ENCODE assay signal across 8 mouse cellular contexts in genomic region chr7:45234333-45234841, GRCm38 (mm10). TPM values are rescaled to one million over a fixed set of nuclear protein-coding genes. Genes with fewer than 3 reads are reported as not detected.
A peak's percentile ranks its signal among the peaks of the same experiment; 100 is the strongest.
DNase-seq lines count a peak whose midpoint lies in the region; ATAC-seq and TF ChIP-seq lines count a peak whose summit lies in the region.

No protein-coding gene starts in this region.

- H3K36me3 ChIP-seq in heart, embryonic 13.5 days = peaks cover 42% of the 10 kb centered on the region
- H3K36me3 ChIP-seq in hindbrain, embryonic 14.5 days (replicated peaks; ENCODE audit: control insufficient read depth, insufficient read depth) = peaks cover 9% of the 10 kb centered on the region; the same call in 1 of the 2 replicates
- H3K36me3 ChIP-seq in midbrain, embryonic 10.5 days = peaks cover 48% of the 10 kb centered on the region
- no peaks in the 10 kb centered on the region for H3K36me3 ChIP-seq in thymus, adult 2 months (ENCODE audit: control insufficient read depth, insufficient read depth, low read length)

- peaks cover 27% of the 10 kb centered on the region for H3K27me3 ChIP-seq in heart, embryonic 13.5 days (replicated peaks)
- H3K27me3 ChIP-seq in hindbrain, embryonic 14.5 days (ENCODE audit: control insufficient read depth, insufficient read depth, low read length) = no peaks in the 10 kb centered on the region
- peaks cover 65% of the 10 kb centered on the region for H3K27me3 ChIP-seq in midbrain, embryonic 10.5 days (ENCODE audit: low read depth, poor library complexity, severe bottlenecking)
- H3K27me3 ChIP-seq in thymus, adult 2 months (ENCODE audit: control insufficient read depth, insufficient read depth, low read length) = no peaks in the 10 kb centered on the region

- peak overlapping the region; percentile 74 for H3K27ac ChIP-seq in heart, embryonic 13.5 days (replicated peaks)
- no peak overlapping the region for H3K27ac ChIP-seq in hindbrain, embryonic 14.5 days
- H3K27ac ChIP-seq in midbrain, embryonic 10.5 days (replicated peaks) = peak overlapping the region; percentile 71
- H3K27ac ChIP-seq in thymus, adult 2 months (ENCODE audit: control insufficient read depth, insufficient read depth, low read length) = no peak overlapping the region

- H3K4me2 ChIP-seq in heart, embryonic 13.5 days = peak overlapping the region; percentile 59
- peak overlapping the region; percentile 32 for H3K4me2 ChIP-seq in hindbrain, embryonic 14.5 days (replicated peaks)

- H3K9ac ChIP-seq in heart, embryonic 13.5 days = peak overlapping the region; percentile 72
- no peak overlapping the region for H3K9ac ChIP-seq in hindbrain, embryonic 14.5 days

- H3K4me3 ChIP-seq in heart, embryonic 13.5 days = peak overlapping the region; percentile 38
- no peak overlapping the region for H3K4me3 ChIP-seq in hindbrain, embryonic 14.5 days (replicated peaks; ENCODE audit: low read length)
- H3K4me3 ChIP-seq in midbrain, embryonic 10.5 days = peak overlapping the region; percentile 44
- H3K4me3 ChIP-seq in thymus, adult 2 months (ENCODE audit: control insufficient read depth, insufficient read depth, low read length) = no peak overlapping the region

- H3K9me3 ChIP-seq in heart, embryonic 13.5 days = no peaks in the 10 kb centered on the region
- H3K9me3 ChIP-seq in hindbrain, embryonic 14.5 days (ENCODE audit: control insufficient read depth, low read length) = no peaks in the 10 kb centered on the region
- H3K9me3 ChIP-seq in midbrain, embryonic 10.5 days (replicated peaks) = no peaks in the 10 kb centered on the region

- no peak for DNase-seq in heart, adult 9 months (ENCODE audit: low spot score in 2 of 2)
- peak; percentile 51 for DNase-seq in brain, embryonic 14.5 days (ENCODE audit: low read depth)
- no peak for DNase-seq in hindbrain, embryonic 14.5 days (ENCODE audit: low spot score)
- peak; percentile 59 for DNase-seq in midbrain, embryonic 10.5 days (ENCODE audit: low spot score)
- DNase-seq in cerebellum, postnatal 25 days = no peak
- no peak for DNase-seq in spleen, adult 18-20 months
- no peak for DNase-seq in thymus, adult 2 months

- no peak for TF ChIP-seq CTCF in brain, embryonic 14.5 days (IDR thresholded peaks at IDR 0.05; ENCODE audit: borderline replicate concordance, extremely low read depth, insufficient read depth, insufficient read length)
- TF ChIP-seq CTCF in thymus, adult 2 months (IDR thresholded peaks at IDR 0.05; ENCODE audit: borderline replicate concordance, control insufficient read depth, extremely low read depth, insufficient read depth, low read length, poor library complexity) = no peak

- WGBS in heart, embryonic 13.5 days = 14% methylated on average over 29 of the region's 29 CpGs
- 8% methylated on average over 29 of the region's 29 CpGs for WGBS in hindbrain, embryonic 14.5 days
- WGBS in midbrain, embryonic 10.5 days = 7% methylated on average over 29 of the region's 29 CpGs
- WGBS in thymus, adult 2 months = 91% methylated on average over 29 of the region's 29 CpGs

- TF ChIP-seq POLR2A in brain, embryonic 14.5 days (IDR thresholded peaks at IDR 0.05; ENCODE audit: borderline replicate concordance, extremely low read depth, insufficient read depth, insufficient read length, poor library complexity, severe bottlenecking) = no peak
- TF ChIP-seq POLR2A in thymus, adult 2 months (IDR thresholded peaks at IDR 0.05; ENCODE audit: control insufficient read depth, extremely low read depth, insufficient read depth, low read length, poor library complexity) = no peak

- peaks cover 56% of the 10 kb centered on the region for H3K4me1 ChIP-seq in heart, embryonic 13.5 days
- peaks cover 11% of the 10 kb centered on the region for H3K4me1 ChIP-seq in hindbrain, embryonic 14.5 days (replicated peaks; ENCODE audit: control insufficient read depth, insufficient read depth, low read length)
- peaks cover 51% of the 10 kb centered on the region for H3K4me1 ChIP-seq in midbrain, embryonic 10.5 days
- H3K4me1 ChIP-seq in thymus, adult 2 months (replicated peaks; ENCODE audit: control insufficient read depth, insufficient read depth, low read length) = peaks cover 19% of the 10 kb centered on the region

- no peak for ATAC-seq in heart, embryonic 13.5 days (ENCODE audit: extremely low read depth, insufficient number of reproducible peaks, low FRiP score, low TSS enrichment)
- ATAC-seq in hindbrain, embryonic 14.5 days (ENCODE audit: low FRiP score) = no peak

RNA-seq across cellular contexts. Expression of gene Cd37, which starts 4.5 kb away (rescaled TPM):
- polyA plus RNA-seq in heart, embryonic 13.5 days (2015; fragmentation: Nextera tagmentation; extraction: Ambion mirVana) = 1.7 and 2.4 TPM in 2 replicates
- polyA plus RNA-seq in brain, embryonic 14.5 days (2012; rRNA removed) = 1.4 and 1.5 TPM in 2 replicates
- 0.94 and 1.2 TPM in 2 replicates for polyA plus RNA-seq in hindbrain, embryonic 14.5 days (2014; fragmentation: Nextera tagmentation; extraction: Ambion mirVana)
- polyA plus RNA-seq in midbrain, embryonic 10.5 days (2016; fragmentation: Nextera tagmentation; extraction: Ambion mirVana) = 0.43 and 0.65 TPM in 2 replicates
- polyA plus RNA-seq in thymus, adult 2 months (2012; rRNA removed) = 412 and 423 TPM in 2 replicates

RNA-seq across cellular contexts. Expression of gene Slc6a16, which starts 6.5 kb away (rescaled TPM):
- 0.27 and 0.41 TPM in 2 replicates for polyA plus RNA-seq in heart, embryonic 13.5 days (2015; fragmentation: Nextera tagmentation; extraction: Ambion mirVana)
- polyA plus RNA-seq in brain, embryonic 14.5 days (2012; rRNA removed) = 0.70 and 0.86 TPM in 2 replicates
- polyA plus RNA-seq in hindbrain, embryonic 14.5 days (2014; fragmentation: Nextera tagmentation; extraction: Ambion mirVana) = 0.33 and 0.67 TPM in 2 replicates
- 0.07 TPM in 1 of 2 replicates, not detected in the other for polyA plus RNA-seq in midbrain, embryonic 10.5 days (2016; fragmentation: Nextera tagmentation; extraction: Ambion mirVana)
- 0.30 and 0.37 TPM in 2 replicates for polyA plus RNA-seq in thymus, adult 2 months (2012; rRNA removed)

RNA-seq across cellular contexts. Expression of gene Tead2, which starts 18.8 kb away (rescaled TPM):
- polyA plus RNA-seq in heart, embryonic 13.5 days (2015; fragmentation: Nextera tagmentation; extraction: Ambion mirVana) = 127 and 139 TPM in 2 replicates
- polyA plus RNA-seq in brain, embryonic 14.5 days (2012; rRNA removed) = 184 and 312 TPM in 2 replicates
- polyA plus RNA-seq in hindbrain, embryonic 14.5 days (2014; fragmentation: Nextera tagmentation; extraction: Ambion mirVana) = 37.7 and 48.0 TPM in 2 replicates
- 365 and 367 TPM in 2 replicates for polyA plus RNA-seq in midbrain, embryonic 10.5 days (2016; fragmentation: Nextera tagmentation; extraction: Ambion mirVana)
- polyA plus RNA-seq in thymus, adult 2 months (2012; rRNA removed) = 5.0 and 8.5 TPM in 2 replicates

RNA-seq across cellular contexts. Expression of gene Dkkl1, which starts 22.4 kb away (rescaled TPM):
- polyA plus RNA-seq in heart, embryonic 13.5 days (2015; fragmentation: Nextera tagmentation; extraction: Ambion mirVana) = 1.5 and 1.7 TPM in 2 replicates
- 1.4 and 2.1 TPM in 2 replicates for polyA plus RNA-seq in brain, embryonic 14.5 days (2012; rRNA removed)
- 8.7 and 11.3 TPM in 2 replicates for polyA plus RNA-seq in hindbrain, embryonic 14.5 days (2014; fragmentation: Nextera tagmentation; extraction: Ambion mirVana)
- 0.72 and 1.4 TPM in 2 replicates for polyA plus RNA-seq in midbrain, embryonic 10.5 days (2016; fragmentation: Nextera tagmentation; extraction: Ambion mirVana)
- 3.0 and 3.5 TPM in 2 replicates for polyA plus RNA-seq in thymus, adult 2 months (2012; rRNA removed)

RNA-seq across cellular contexts. Expression of gene Ccdc155, which starts 29.7 kb away (rescaled TPM):
- polyA plus RNA-seq in heart, embryonic 13.5 days (2015; fragmentation: Nextera tagmentation; extraction: Ambion mirVana) = 0.51 and 0.74 TPM in 2 replicates
- 0.70 and 1.1 TPM in 2 replicates for polyA plus RNA-seq in brain, embryonic 14.5 days (2012; rRNA removed)
- polyA plus RNA-seq in hindbrain, embryonic 14.5 days (2014; fragmentation: Nextera tagmentation; extraction: Ambion mirVana) = 0.50 and 0.57 TPM in 2 replicates
- polyA plus RNA-seq in midbrain, embryonic 10.5 days (2016; fragmentation: Nextera tagmentation; extraction: Ambion mirVana) = 0.73 and 0.88 TPM in 2 replicates
- polyA plus RNA-seq in thymus, adult 2 months (2012; rRNA removed) = 0.32 and 0.37 TPM in 2 replicates

Comparison
In these comparisons a context has a peak if more than half of its experiments do, and no peak if none do; other contexts are left out.
1. H3K27ac ChIP-seq: peak in heart, embryonic 13.5 days (single experiment) and midbrain, embryonic 10.5 days (single experiment); none in hindbrain, embryonic 14.5 days (single experiment) and thymus, adult 2 months (single experiment).
2. H3K4me3 ChIP-seq: peak in heart, embryonic 13.5 days (single experiment) and midbrain, embryonic 10.5 days (single experiment); none in hindbrain, embryonic 14.5 days (single experiment) and thymus, adult 2 months (single experiment).
3. DNase-seq: peak in brain, embryonic 14.5 days (single experiment) and midbrain, embryonic 10.5 days (single experiment); none in heart, adult 9 months (0 of 2), hindbrain, embryonic 14.5 days (single experiment), cerebellum, postnatal 25 days (0 of 2), spleen, adult 18-20 months (0 of 2) and thymus, adult 2 months (single experiment).
4. RNA of gene Cd37, which starts 4.5 kb away (polyA plus RNA-seq): 412 to 423 TPM in thymus, adult 2 months; 1.7 to 2.4 TPM in heart, embryonic 13.5 days, 1.4 to 1.5 TPM in brain, embryonic 14.5 days, 0.94 to 1.2 TPM in hindbrain, embryonic 14.5 days and 0.43 to 0.65 TPM in midbrain, embryonic 10.5 days; every median in the first group is over 100 times any median in the second.